Mouse (Mus musculus) left cerebral cortex, adult 2 months (tissue): ENCODE measurements around the gene Usp5. TPM values are rescaled to one million over a fixed set of nuclear protein-coding genes. Genes with fewer than 3 reads are reported as not detected.
"Not testable (repeated sequence)": the region's sequence is repeated elsewhere in the genome, so short reads cannot be mapped to it uniquely, and the experiment has no call there.

Experiments
- DNase-seq, 2 experiments: peaks; one replicate each; pipeline ENCODE4 v3.0.0; 2021 to 2022; ENCODE audit warnings: low spot score in 2 of 2, mixed read lengths in 1 of 2; ENCODE audit errors: extremely low spot score in 1 of 2
- H3K27ac ChIP-seq: fragments of 200-600 bp; 2 replicates; pipeline ENCODE4 v1.8.1; 2022
- H3K4me3 ChIP-seq: fragments of 200-600 bp; 2 replicates; pipeline ENCODE4 v1.8.1; 2022
- CTCF ChIP-seq: fragments of 200-600 bp; IDR thresholded peaks from 2 replicates; pipeline ENCODE4 v1.8.1; 2022; ENCODE audit warnings: antibody characterized with exemption, mild to moderate bottlenecking, moderate library complexity
- intact Hi-C: fragments of 180-260 bp; cut with DNase I; formaldehyde crosslinking; loops from one replicate; pipeline ENCODE4 v1.15.1; 2025
- total RNA-seq, 2 experiments: library from RNA; stranded (reverse); gene quantifications; 2 replicates each; pipeline ENCODE4 v1.2.3; 2021

The Usp5 gene
- total RNA-seq, 2 experiments from 2014 or later: 184 to 190 TPM

DNA sequence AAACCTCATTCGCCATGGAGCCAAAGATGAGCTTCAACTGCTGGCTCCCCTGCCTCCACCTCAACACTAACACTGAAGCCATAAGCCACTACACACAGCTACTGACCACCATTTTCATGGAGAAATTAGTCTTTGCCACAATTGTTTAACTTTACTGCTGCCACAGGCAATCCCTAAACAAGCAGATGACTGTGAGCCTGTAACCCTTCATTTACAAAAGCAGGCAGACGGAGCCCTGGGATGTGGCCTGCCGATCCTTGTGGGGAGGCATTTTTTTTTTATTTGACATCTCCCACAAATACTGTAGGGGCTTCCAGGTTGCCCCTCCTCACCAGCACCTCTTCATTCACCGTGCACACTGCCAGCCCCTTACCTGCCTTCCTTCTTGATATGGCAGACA lies 12.7 kb downstream of the Usp5 start:
- Histone ChIP-seq H3K4me3 (no peak overlapping the region), H3K27ac (no peak overlapping the region)
- intact Hi-C loops: no loop called here
- no peak for DNase-seq
- no peak for TF ChIP-seq CTCF

DNA sequence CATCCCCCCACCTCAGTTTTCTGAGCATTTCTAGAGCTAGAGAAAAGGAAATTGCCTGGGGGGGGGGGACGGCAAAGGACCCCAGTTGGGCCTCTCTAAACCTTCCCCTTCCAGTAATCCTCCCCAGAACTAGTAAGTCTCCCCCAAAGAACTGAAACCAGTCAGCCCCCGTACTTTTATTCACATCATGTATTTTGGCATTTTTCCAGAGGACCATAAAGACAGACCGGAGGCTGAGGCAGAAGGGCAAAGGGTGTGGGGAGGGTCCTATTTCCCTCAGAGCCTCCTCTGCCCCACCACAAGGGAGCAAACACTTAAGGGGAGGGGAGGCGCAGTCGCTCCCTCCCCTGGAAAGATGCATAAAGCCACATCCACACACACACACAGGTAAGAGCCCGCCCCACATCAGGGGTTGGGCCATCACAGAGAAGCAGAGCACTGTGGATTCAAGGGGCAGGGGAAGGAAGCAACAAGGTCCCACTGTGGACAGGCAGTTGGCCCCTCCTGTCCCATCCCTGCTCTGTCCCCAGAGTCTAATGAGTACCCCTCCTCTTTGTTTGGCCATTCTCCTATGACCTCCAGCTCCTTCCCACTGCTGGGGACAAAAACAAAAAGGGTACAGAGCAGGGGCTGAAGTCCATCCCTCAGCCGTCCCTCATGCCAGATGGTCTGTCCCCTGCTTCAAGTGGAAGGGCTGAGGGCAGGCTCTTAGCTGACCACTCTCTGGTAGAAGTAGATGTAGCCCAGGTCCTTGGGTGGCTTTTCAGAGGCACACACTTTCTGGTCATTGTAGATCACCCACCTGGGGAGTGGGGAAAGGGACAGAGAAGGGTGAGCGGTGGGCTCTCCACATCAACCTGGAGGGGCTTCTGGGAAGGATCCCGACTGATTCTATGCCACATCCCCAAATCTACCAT lies 14.2 kb downstream of the Usp5 start:
- intact Hi-C loops: loop anchor here (1.0 kb wide), 1 partner anchor 13 kb away; no protein-coding TSS in a partner anchor
- no peak overlapping the region for H3K27ac ChIP-seq
- DNase-seq: no peak
- no peak overlapping the region for H3K4me3 ChIP-seq
- TF ChIP-seq CTCF: no peak

DNA sequence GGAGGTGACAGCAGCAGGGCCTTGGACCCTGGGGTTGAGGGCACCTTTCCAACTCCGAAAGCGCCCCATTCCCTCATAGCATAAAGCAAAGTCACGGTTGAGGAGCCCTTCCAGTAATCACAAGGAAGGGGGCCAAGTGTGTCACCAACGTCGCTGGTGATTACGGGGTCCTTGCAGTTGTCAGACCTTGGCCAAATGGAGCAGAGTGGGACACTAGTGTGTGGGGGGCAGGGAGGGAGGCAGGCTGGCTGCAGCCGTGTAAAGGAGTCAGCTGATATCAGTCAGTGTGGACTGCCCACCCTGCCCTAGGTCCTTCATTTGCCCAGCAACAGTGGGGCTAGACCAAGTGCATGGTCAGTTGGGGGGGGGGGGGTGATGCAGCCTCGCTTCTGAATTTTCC lies 14.8 kb downstream of the Usp5 start:
- intact Hi-C loops: loop anchor here (1.0 kb wide), 1 partner anchor 14 kb away; no protein-coding TSS in a partner anchor
- peak overlapping the region; percentile 90 for H3K4me3 ChIP-seq
- H3K27ac ChIP-seq: peak overlapping the region; percentile 95
- no peak for DNase-seq
- no peak for TF ChIP-seq CTCF

GRCm38 (mm10) chr6:124813933-124814332 lies 15.4 kb downstream of the Usp5 start, which contains the start of gene Tpi1:
TSS of gene Tpi1 (minus strand) at chr6:124814296.
- intact Hi-C loops: loop anchor here (1.0 kb wide), 1 partner anchor 14 kb away; no protein-coding TSS in a partner anchor
- DNase-seq: peak; percentile 85 to 89
- no peak for TF ChIP-seq CTCF
- Histone ChIP-seq H3K27ac (peak within 1 kb of the TSS; percentile 95), H3K4me3 (peak within 1 kb of the TSS; percentile 90)

- Histone ChIP-seq H3K27ac (peak overlapping the region; percentile 95), H3K4me3 (peak overlapping the region; percentile 90)
- intact Hi-C loops: no loop called here
- TF ChIP-seq CTCF: no peak
- peak; percentile 70 to 74 for DNase-seq
These were observed 15.8 kb downstream of the Usp5 start for GRCm38 (mm10) chr6:124813496-124813895.

DNA sequence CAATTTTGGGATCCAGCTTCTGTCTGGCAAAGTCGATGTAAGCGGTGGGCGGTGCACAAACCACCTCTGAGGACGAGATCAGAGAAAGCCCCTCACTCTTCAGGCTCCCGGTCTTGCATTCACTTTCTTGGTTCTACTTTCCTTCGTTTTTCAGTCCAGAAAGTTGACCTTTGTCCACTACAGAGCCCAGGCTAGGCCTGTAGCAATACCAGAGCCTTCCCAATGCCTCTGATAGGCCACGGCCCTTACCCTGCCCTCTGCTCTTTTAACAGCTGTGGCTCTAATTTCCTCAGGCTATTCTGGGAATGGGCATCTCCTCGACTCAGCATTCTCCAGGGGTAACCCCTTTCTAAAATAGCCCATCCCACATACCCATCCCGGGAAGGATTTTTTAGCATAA lies 16.4 kb downstream of the Usp5 start:
- TF ChIP-seq CTCF: no peak
- DNase-seq: no peak
- intact Hi-C loops: no loop called here
- peak overlapping the region; percentile 90 for H3K4me3 ChIP-seq
- H3K27ac ChIP-seq: peak overlapping the region; percentile 95

DNA sequence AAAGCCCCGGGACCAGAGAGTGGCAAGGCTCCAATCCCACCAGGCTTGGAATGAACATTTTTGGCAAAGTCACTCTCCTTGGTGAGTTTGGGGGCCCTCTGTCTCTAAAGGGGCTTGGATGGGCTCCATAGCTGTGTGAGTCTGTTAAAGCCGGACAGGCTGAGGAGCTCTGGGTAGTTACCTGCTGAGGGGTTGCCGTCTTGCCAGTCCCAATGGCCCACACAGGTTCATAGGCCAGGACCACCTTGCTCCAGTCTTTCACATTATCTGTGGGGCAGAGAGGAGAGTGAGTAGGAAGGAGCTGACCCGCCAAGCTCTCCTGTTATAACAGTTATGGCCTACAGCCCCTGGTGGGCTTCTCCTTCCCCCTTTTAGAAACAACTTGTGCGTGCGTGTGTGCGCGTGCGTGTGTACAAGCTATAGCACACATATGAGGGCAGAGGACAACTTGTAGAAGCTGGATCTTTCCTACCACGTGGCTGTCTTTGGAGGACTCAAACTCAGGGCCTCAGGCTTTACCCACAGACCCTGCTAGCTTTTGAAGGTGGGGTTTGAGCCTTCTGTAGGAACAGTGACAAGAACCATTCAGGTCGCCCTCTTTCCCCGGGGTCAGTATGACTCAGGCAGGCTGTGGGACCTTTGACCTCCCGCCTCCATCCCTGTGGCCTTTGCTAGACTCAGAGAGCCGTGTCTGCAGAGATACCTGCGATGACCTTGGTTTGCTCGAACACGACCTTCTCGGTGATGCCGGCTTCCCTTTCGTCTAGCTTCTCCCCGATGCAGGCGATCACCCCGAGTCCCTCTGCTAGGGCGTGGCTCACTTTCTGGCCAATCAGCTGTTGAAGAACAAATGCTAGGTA lies 17.4 kb downstream of the Usp5 start:
- TF ChIP-seq CTCF: no peak
- H3K27ac ChIP-seq: no peak overlapping the region; the same call in 1 of the 2 replicates
- H3K4me3 ChIP-seq: peak overlapping the region; percentile 90
- intact Hi-C loops: no loop called here
- no peak for DNase-seq

- no peak for TF ChIP-seq CTCF
- no peak overlapping the region for H3K27ac ChIP-seq
- no peak for DNase-seq
- no peak overlapping the region for H3K4me3 ChIP-seq
- intact Hi-C loops: no loop called here
These were observed 17.9 kb downstream of the Usp5 start for GRCm38 (mm10) chr6:124811403-124811665.

- H3K27ac ChIP-seq, H3K4me3 ChIP-seq, DNase-seq, intact Hi-C loops: not testable (repeated sequence)
These were observed 18.5 kb downstream of the Usp5 start for GRCm38 (mm10) chr6:124810566-124811402.

GRCm38 (mm10) chr6:124809775-124810538 lies 19.3 kb downstream of the Usp5 start:
- H3K4me3 ChIP-seq: peak overlapping the region; percentile 53
- intact Hi-C loops: loop anchor here (1.0 kb wide), 1 partner anchor 41 kb away; the partner anchor contains the start of gene Eno2
- H3K27ac ChIP-seq: no peak overlapping the region
- TF ChIP-seq CTCF: no peak
- DNase-seq: no peak
